Mouse (Mus musculus): ENCODE results near the gene Cbwd1. TPM values are rescaled to one million over a fixed set of nuclear protein-coding genes. Genes with fewer than 3 reads are reported as not detected.

Cbwd1 gene
- 42.4 and 45.4 TPM in 2 replicates for polyA plus RNA-seq (2011; ENCODE audit: insufficient read depth, insufficient read length, low read depth, missing spikeins)

- H3K27ac ChIP-seq (ENCODE audit: insufficient read depth, low read length): no peak within 1 kb of the TSS
- H3K36me3 ChIP-seq (ENCODE audit: control insufficient read depth, insufficient read depth, low read length, poor library complexity, severe bottlenecking): peaks cover 3% of the 10 kb centered on the region; the same call in 1 of the 2 replicates
- H3K4me3 ChIP-seq (ENCODE audit: low read depth, low read length): peak within 1 kb of the TSS; percentile 87
- peak within 1 kb of the TSS; percentile 70 for H3K9ac ChIP-seq (ENCODE audit: low read depth, poor library complexity, severe bottlenecking)
- TF ChIP-seq CTCF (IDR thresholded peaks at IDR 0.05; ENCODE audit: low read depth, low read length) (peak; percentile 77), EP300 (IDR thresholded peaks at IDR 0.05; ENCODE audit: insufficient read depth, low read depth, low read length) (peak; percentile 52; the same call in 1 of the 2 replicates), POLR2A (IDR thresholded peaks at IDR 0.05; ENCODE audit: insufficient read depth, low read length) (peak; percentile 85)
- H3K4me1 ChIP-seq (ENCODE audit: control insufficient read depth, insufficient read depth, low read length): no peaks in the 10 kb centered on the region
- H3K27me3 ChIP-seq (ENCODE audit: control insufficient read depth, insufficient read depth, low read length, poor library complexity, severe bottlenecking): no peaks in the 10 kb centered on the region
- no peaks in the 10 kb centered on the region for H3K9me3 ChIP-seq (replicated peaks; ENCODE audit: control insufficient read depth, insufficient read depth, low read length, poor library complexity, severe bottlenecking)
Measured at GRCm38 (mm10) chr19:24961172-24961962, at the start of gene Cbwd1. TSS of gene Cbwd1 (minus strand) at chr19:24961610.

- H3K9ac ChIP-seq (ENCODE audit: low read depth, poor library complexity, severe bottlenecking): no peak overlapping the region
- H3K27me3 ChIP-seq (ENCODE audit: control insufficient read depth, insufficient read depth, low read length, poor library complexity, severe bottlenecking): no peaks in the 10 kb centered on the region
- H3K4me3 ChIP-seq (ENCODE audit: low read depth, low read length): no peak overlapping the region
- no peaks in the 10 kb centered on the region for H3K4me1 ChIP-seq (ENCODE audit: control insufficient read depth, insufficient read depth, low read length)
- no peaks in the 10 kb centered on the region for H3K36me3 ChIP-seq (ENCODE audit: control insufficient read depth, insufficient read depth, low read length, poor library complexity, severe bottlenecking)
- TF ChIP-seq EP300 (IDR thresholded peaks at IDR 0.05; ENCODE audit: insufficient read depth, low read depth, low read length) (no peak), POLR2A (IDR thresholded peaks at IDR 0.05; ENCODE audit: insufficient read depth, low read length) (no peak), CTCF (IDR thresholded peaks at IDR 0.05; ENCODE audit: low read depth, low read length) (no peak)
- H3K27ac ChIP-seq (ENCODE audit: insufficient read depth, low read length): no peak overlapping the region
- no peaks in the 10 kb centered on the region for H3K9me3 ChIP-seq (replicated peaks; ENCODE audit: control insufficient read depth, insufficient read depth, low read length, poor library complexity, severe bottlenecking)
Measured at GRCm38 (mm10) chr19:25008509-25008908, 47.1 kb upstream of the Cbwd1 start.

GRCm38 (mm10) chr19:25006686-25007085 is 45.3 kb upstream of the Cbwd1 start:
- Histone ChIP-seq H3K4me1 (ENCODE audit: control insufficient read depth, insufficient read depth, low read length) (no peaks in the 10 kb centered on the region), H3K36me3 (ENCODE audit: control insufficient read depth, insufficient read depth, low read length, poor library complexity, severe bottlenecking) (no peaks in the 10 kb centered on the region), H3K9me3 (replicated peaks; ENCODE audit: control insufficient read depth, insufficient read depth, low read length, poor library complexity, severe bottlenecking) (no peaks in the 10 kb centered on the region)

GRCm38 (mm10) chr19:25003810-25004209 is 42.4 kb upstream of the Cbwd1 start:
- peaks cover 19% of the 10 kb centered on the region for H3K27me3 ChIP-seq (ENCODE audit: control insufficient read depth, insufficient read depth, low read length, poor library complexity, severe bottlenecking)
- H3K27ac ChIP-seq (ENCODE audit: insufficient read depth, low read length): no peak overlapping the region
- no peaks in the 10 kb centered on the region for H3K36me3 ChIP-seq (ENCODE audit: control insufficient read depth, insufficient read depth, low read length, poor library complexity, severe bottlenecking)
- no peaks in the 10 kb centered on the region for H3K4me1 ChIP-seq (ENCODE audit: control insufficient read depth, insufficient read depth, low read length)
- no peak overlapping the region for H3K4me3 ChIP-seq (ENCODE audit: low read depth, low read length)
- no peaks in the 10 kb centered on the region for H3K9me3 ChIP-seq (replicated peaks; ENCODE audit: control insufficient read depth, insufficient read depth, low read length, poor library complexity, severe bottlenecking)
- no peak overlapping the region for H3K9ac ChIP-seq (ENCODE audit: low read depth, poor library complexity, severe bottlenecking)
- TF ChIP-seq EP300 (IDR thresholded peaks at IDR 0.05; ENCODE audit: insufficient read depth, low read depth, low read length) (no peak), POLR2A (IDR thresholded peaks at IDR 0.05; ENCODE audit: insufficient read depth, low read length) (no peak), CTCF (IDR thresholded peaks at IDR 0.05; ENCODE audit: low read depth, low read length) (no peak)

More at GRCm38 (mm10) chr19:25006686-25007085, 45.3 kb upstream of the Cbwd1 start:
- no peak for TF ChIP-seq POLR2A (IDR thresholded peaks at IDR 0.05; ENCODE audit: insufficient read depth, low read length)
- TF ChIP-seq CTCF (IDR thresholded peaks at IDR 0.05; ENCODE audit: low read depth, low read length): no peak
- TF ChIP-seq EP300 (IDR thresholded peaks at IDR 0.05; ENCODE audit: insufficient read depth, low read depth, low read length): no peak
- H3K9ac ChIP-seq (ENCODE audit: low read depth, poor library complexity, severe bottlenecking): no peak overlapping the region
- no peak overlapping the region for H3K27ac ChIP-seq (ENCODE audit: insufficient read depth, low read length)
- H3K27me3 ChIP-seq (ENCODE audit: control insufficient read depth, insufficient read depth, low read length, poor library complexity, severe bottlenecking): peaks cover 2% of the 10 kb centered on the region; the same call in 1 of the 2 replicates
- H3K4me3 ChIP-seq (ENCODE audit: low read depth, low read length): no peak overlapping the region

- no peak overlapping the region for H3K27ac ChIP-seq (ENCODE audit: insufficient read depth, low read length)
- H3K9ac ChIP-seq (ENCODE audit: low read depth, poor library complexity, severe bottlenecking): no peak overlapping the region
- H3K9me3 ChIP-seq (replicated peaks; ENCODE audit: control insufficient read depth, insufficient read depth, low read length, poor library complexity, severe bottlenecking): no peaks in the 10 kb centered on the region
- H3K4me1 ChIP-seq (ENCODE audit: control insufficient read depth, insufficient read depth, low read length): no peaks in the 10 kb centered on the region
- TF ChIP-seq EP300 (IDR thresholded peaks at IDR 0.05; ENCODE audit: insufficient read depth, low read depth, low read length): no peak
- no peak for TF ChIP-seq CTCF (IDR thresholded peaks at IDR 0.05; ENCODE audit: low read depth, low read length)
- no peak for TF ChIP-seq POLR2A (IDR thresholded peaks at IDR 0.05; ENCODE audit: insufficient read depth, low read length)
- H3K36me3 ChIP-seq (ENCODE audit: control insufficient read depth, insufficient read depth, low read length, poor library complexity, severe bottlenecking): no peaks in the 10 kb centered on the region; the same call in 1 of the 2 replicates
- peaks cover 20% of the 10 kb centered on the region for H3K27me3 ChIP-seq (ENCODE audit: control insufficient read depth, insufficient read depth, low read length, poor library complexity, severe bottlenecking)
- no peak overlapping the region for H3K4me3 ChIP-seq (ENCODE audit: low read depth, low read length)
Measured at GRCm38 (mm10) chr19:25002828-25003227, 41.4 kb upstream of the Cbwd1 start.

GRCm38 (mm10) chr19:25002032-25002431 is 40.6 kb upstream of the Cbwd1 start:
- peaks cover 20% of the 10 kb centered on the region for H3K27me3 ChIP-seq (ENCODE audit: control insufficient read depth, insufficient read depth, low read length, poor library complexity, severe bottlenecking)
- no peak for TF ChIP-seq EP300 (IDR thresholded peaks at IDR 0.05; ENCODE audit: insufficient read depth, low read depth, low read length)
- TF ChIP-seq CTCF (IDR thresholded peaks at IDR 0.05; ENCODE audit: low read depth, low read length): no peak
- TF ChIP-seq POLR2A (IDR thresholded peaks at IDR 0.05; ENCODE audit: insufficient read depth, low read length): no peak

More at GRCm38 (mm10) chr19:25002032-25002431, 40.6 kb upstream of the Cbwd1 start:
- Histone ChIP-seq H3K9me3 (replicated peaks; ENCODE audit: control insufficient read depth, insufficient read depth, low read length, poor library complexity, severe bottlenecking) (no peaks in the 10 kb centered on the region), H3K4me1 (ENCODE audit: control insufficient read depth, insufficient read depth, low read length) (no peaks in the 10 kb centered on the region), H3K4me3 (ENCODE audit: low read depth, low read length) (no peak overlapping the region), H3K36me3 (ENCODE audit: control insufficient read depth, insufficient read depth, low read length, poor library complexity, severe bottlenecking) (no peaks in the 10 kb centered on the region; the same call in 1 of the 2 replicates), H3K27ac (ENCODE audit: insufficient read depth, low read length) (no peak overlapping the region), H3K9ac (ENCODE audit: low read depth, poor library complexity, severe bottlenecking) (no peak overlapping the region)

Measured in ES-Bruce4 (cell line).